Mouse (Mus musculus) erythroblast, embryonic 14.5 days (primary cell): Measurements from ENCODE around the gene Luzp1. TPM values are rescaled to one million over a fixed set of nuclear protein-coding genes. Genes with fewer than 3 reads are reported as not detected.

ENCODE experiments used
- H3K27me3 ChIP-seq: 2 replicates; pipeline ENCODE4 v1.6.1; 2012; ENCODE audit warnings: inconsistent platforms; ENCODE audit not compliant: control insufficient read depth
- H3K36me3 ChIP-seq: 2 replicates; pipeline ENCODE4 v1.6.1; 2012; ENCODE audit warnings: mild to moderate bottlenecking, inconsistent platforms; ENCODE audit not compliant: control insufficient read depth
- H3K4me1 ChIP-seq: 2 replicates; pipeline ENCODE4 v1.6.1; 2012; ENCODE audit warnings: inconsistent platforms; ENCODE audit not compliant: control insufficient read depth
- H3K4me3 ChIP-seq: replicated peaks from 2 replicates; pipeline ENCODE3; 2012; ENCODE audit warnings: moderate library complexity, mild to moderate bottlenecking, inconsistent platforms
- H3K9me3 ChIP-seq: 2 replicates; pipeline ENCODE4 v1.6.1; 2012; ENCODE audit warnings: low read length, inconsistent platforms, mixed read lengths; ENCODE audit not compliant: control insufficient read depth
- GATA1 ChIP-seq: IDR thresholded peaks from 2 replicates; pipeline ENCODE4 v1.6.1; 2012; ENCODE audit warnings: low read length, inconsistent platforms, mixed read lengths
- TAL1 ChIP-seq: IDR thresholded peaks from 3 replicates; pipeline ENCODE4 v1.6.1; 2012; ENCODE audit warnings: low read length, inconsistent platforms, mixed read lengths
- polyA plus RNA-seq: library from polyadenylated mRNA; stranded (reverse); fragments of >175 nt; gene quantifications from 2 replicates; pipeline ENCODE4 v1.2.3, GENCODE M21; 2012

Luzp1 gene
- polyA plus RNA-seq, 1 experiment, result 0.15 TPM

DNA sequence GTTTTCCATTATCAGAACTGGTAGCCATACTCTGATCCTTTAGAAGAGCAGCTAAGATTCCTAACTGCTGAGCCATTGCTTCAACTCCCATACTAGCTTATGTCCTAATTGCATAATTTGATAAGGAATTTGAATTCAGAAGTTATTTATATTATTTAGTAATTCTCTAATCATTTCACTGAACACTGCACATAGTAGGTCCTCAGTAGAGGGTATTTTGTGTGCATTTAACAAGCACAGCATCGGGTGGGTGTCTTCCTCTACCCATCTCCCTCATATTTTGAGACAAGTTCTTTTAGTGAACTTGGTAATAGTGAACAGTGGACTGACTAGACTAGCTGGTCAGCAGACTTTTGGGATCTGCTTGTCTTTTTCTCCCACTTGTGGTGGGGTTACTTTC lies 7.1 kb downstream of the Luzp1 start:
- H3K4me3 ChIP-seq, result no peak overlapping the region

DNA sequence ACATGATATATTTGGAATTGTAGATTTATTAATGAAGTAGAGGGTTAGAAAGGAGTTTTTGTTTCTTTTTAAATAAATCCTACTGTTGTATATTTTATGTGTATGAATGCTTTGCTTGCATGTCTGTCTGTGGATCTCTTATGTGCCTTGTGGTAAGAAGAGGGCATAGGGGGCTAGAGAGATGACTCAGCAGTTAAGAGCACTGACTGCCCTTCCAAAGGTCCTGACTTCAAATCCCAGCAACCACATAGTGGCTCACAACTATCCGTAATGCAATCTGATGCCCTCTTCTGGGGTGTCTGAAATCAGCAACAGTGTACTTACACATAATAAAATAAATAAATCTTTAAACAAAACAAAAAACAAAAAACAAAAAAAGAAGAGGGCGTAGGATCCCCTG lies 17.0 kb downstream of the Luzp1 start:
- H3K9me3 ChIP-seq, result no peaks in the 10 kb centered on the region
- peaks cover 5% of the 10 kb centered on the region for H3K4me1 ChIP-seq
- H3K36me3 ChIP-seq, result no peaks in the 10 kb centered on the region
- no peak for TF ChIP-seq GATA1
- no peak overlapping the region for H3K4me3 ChIP-seq
- no peaks in the 10 kb centered on the region for H3K27me3 ChIP-seq

More for the DNA sequence above, 7.1 kb downstream of the Luzp1 start:
- peaks cover 21% of the 10 kb centered on the region for H3K27me3 ChIP-seq
- no peak for TF ChIP-seq GATA1
- no peak for TF ChIP-seq TAL1
- no peaks in the 10 kb centered on the region for H3K4me1 ChIP-seq
- no peaks in the 10 kb centered on the region for H3K9me3 ChIP-seq
- no peaks in the 10 kb centered on the region for H3K36me3 ChIP-seq

DNA sequence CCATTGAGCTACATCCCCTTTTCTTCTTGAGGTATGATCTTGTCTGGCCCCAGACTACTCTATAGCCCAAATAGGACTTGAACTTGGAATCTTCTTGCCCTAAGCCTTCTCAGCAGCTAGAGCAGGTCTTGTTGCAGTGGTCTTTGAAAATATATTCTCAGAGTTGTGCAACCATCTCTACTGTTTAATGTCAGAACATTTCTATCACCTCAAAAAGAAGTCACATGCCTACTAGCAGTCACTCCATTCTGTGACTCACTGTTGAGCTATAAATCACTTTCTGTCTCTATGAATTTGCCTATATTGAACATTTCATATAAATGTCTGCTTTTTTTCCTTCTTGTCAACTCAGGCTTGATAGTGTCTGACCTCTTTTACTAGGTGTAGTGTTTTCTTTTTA lies 26.4 kb downstream of the Luzp1 start:
- Histone ChIP-seq H3K4me1 (no peaks in the 10 kb centered on the region; the same call in none of the 2 replicates), H3K9me3 (no peaks in the 10 kb centered on the region), H3K4me3 (no peak overlapping the region), H3K27me3 (no peaks in the 10 kb centered on the region), H3K36me3 (no peaks in the 10 kb centered on the region)
- TF ChIP-seq GATA1, result no peak
- TF ChIP-seq TAL1, result no peak

DNA sequence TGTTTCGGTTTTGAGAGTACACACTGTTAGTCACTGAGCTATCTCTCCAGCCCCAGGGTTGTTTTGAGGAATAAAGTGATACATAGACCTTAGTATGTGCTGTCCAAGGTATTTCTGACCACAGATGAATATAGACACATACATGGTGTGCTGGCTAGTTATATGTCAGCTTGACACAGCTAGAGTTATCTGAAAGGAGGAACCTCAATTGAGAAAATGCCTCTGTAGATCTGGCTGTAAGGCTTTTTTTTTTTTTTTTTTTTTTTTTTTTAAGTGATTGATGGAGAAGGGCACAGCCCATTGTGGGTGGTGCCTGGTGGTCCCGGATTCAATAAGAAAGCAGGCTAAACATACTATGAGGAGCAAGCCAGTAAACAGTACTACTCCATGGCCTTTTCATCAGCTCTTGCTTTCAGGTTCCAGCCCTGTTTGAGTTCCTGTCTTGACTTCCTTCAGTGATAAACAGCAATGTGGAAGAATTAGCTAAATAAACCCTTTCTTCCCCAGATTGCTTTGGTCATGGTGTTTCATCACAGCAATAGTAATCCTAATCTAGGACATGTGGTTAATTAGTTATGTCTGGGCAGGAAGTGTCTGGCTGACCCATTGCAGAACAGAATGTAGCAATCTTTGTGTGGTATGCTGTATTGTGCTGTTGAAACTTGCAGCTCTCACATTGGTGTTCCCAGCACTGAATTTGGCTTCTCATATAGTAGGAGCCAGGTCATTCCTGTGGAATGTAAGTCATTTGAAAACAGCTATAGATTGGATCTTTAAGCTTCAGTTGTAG lies 36.1 kb downstream of the Luzp1 start:
- Histone ChIP-seq H3K9me3 (no peaks in the 10 kb centered on the region), H3K36me3 (no peaks in the 10 kb centered on the region), H3K4me3 (no peak overlapping the region), H3K27me3 (no peaks in the 10 kb centered on the region), H3K4me1 (no peaks in the 10 kb centered on the region)
- TF ChIP-seq GATA1 (no peak), TAL1 (no peak)

DNA sequence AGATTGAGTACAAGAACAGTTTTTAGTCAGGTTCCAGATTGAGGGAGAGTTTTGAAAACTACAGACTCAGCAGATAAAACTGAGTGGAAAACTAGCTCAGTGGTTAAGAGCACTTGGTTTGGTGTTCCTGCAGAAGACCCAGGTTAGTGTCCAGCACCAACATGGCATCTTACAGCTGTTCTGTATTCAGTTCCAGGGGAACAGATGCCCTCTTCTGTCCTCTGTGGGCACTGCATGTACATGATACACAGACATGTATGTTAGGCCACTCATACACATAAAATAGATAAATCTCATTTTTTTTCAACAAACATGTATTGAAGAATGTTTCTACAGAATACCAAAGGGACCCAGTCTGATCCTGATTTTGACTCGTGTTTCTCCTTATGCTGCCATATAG lies 40.3 kb downstream of the Luzp1 start:
- H3K4me3 ChIP-seq, result no peak overlapping the region
- no peaks in the 10 kb centered on the region for H3K36me3 ChIP-seq
- TF ChIP-seq GATA1, result no peak
- TF ChIP-seq TAL1, result no peak
- H3K9me3 ChIP-seq, result no peaks in the 10 kb centered on the region
- no peaks in the 10 kb centered on the region for H3K27me3 ChIP-seq
- H3K4me1 ChIP-seq, result peaks cover 4% of the 10 kb centered on the region

DNA sequence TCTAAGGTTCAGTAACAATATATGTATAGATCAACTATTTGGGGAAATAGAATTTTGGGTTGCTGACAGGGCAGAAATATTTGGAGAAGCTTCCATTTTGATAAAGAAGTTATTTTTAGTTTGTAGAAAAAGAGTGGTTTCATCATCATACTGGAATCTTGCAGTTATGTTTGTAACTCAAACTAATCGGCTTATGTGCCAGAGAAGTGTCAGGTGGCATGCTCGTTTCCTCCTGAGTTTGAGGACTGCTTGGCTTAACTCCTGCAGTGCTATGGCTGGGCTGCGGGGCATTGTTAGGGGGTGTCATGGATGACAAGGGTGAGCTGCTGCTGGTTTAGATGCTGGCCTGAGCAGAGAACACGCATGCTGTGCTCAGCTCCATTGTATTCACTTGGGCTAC lies 42.1 kb downstream of the Luzp1 start:
- TF ChIP-seq GATA1 (no peak), TAL1 (no peak)

DNA sequence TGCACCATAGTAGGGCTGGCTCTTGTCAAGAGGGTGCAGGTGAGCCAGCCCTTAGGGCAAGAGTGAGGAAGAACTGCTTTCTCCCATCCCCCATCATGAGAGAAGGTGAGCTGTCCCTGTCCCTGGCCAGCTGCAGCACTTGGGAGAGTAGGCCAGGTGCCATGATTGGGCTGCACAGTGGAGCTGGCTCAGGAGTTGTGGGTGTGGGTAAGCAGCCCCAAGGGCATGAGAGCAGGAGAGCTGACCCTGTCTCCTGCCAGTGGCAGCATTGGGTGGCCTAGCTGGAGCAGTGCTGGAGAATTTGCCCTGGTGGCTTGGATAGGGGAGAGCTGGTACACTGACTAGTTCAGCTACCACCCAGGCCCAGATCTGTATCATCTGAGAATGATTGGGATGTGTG lies 43.3 kb downstream of the Luzp1 start:
- no peaks in the 10 kb centered on the region for H3K36me3 ChIP-seq
- H3K4me3 ChIP-seq, result no peak overlapping the region
- H3K9me3 ChIP-seq, result no peaks in the 10 kb centered on the region
- H3K27me3 ChIP-seq, result no peaks in the 10 kb centered on the region
- H3K4me1 ChIP-seq, result peaks cover 4% of the 10 kb centered on the region
- no peak for TF ChIP-seq GATA1
- TF ChIP-seq TAL1, result no peak

More for the DNA sequence above, 42.1 kb downstream of the Luzp1 start:
- no peak overlapping the region for H3K4me3 ChIP-seq
- no peaks in the 10 kb centered on the region for H3K36me3 ChIP-seq
- no peaks in the 10 kb centered on the region for H3K9me3 ChIP-seq
- H3K27me3 ChIP-seq, result no peaks in the 10 kb centered on the region
- peaks cover 4% of the 10 kb centered on the region for H3K4me1 ChIP-seq

DNA sequence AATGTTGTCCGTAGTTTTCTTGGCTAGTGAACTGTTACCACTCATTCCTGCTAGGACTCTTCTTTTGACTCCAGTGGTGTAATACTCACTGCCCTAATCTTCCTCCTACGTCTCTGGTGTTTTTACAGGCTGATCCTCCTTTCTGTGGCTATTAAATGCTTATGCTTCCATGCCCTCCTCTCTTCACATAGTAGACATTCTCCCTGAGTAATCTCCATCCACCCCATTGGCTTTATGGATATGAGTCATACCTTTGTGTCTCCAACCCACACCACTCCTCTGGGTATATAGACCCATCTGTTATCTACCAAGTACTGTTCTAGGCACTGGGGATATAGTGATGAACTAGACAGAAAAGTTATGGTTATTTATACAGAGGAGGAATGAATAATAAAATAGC lies 48.6 kb downstream of the Luzp1 start:
- Histone ChIP-seq H3K27me3 (no peaks in the 10 kb centered on the region), H3K36me3 (no peaks in the 10 kb centered on the region), H3K4me1 (peaks cover 22% of the 10 kb centered on the region), H3K9me3 (no peaks in the 10 kb centered on the region), H3K4me3 (no peak overlapping the region)
- TF ChIP-seq GATA1, result no peak
- TF ChIP-seq TAL1, result no peak

DNA sequence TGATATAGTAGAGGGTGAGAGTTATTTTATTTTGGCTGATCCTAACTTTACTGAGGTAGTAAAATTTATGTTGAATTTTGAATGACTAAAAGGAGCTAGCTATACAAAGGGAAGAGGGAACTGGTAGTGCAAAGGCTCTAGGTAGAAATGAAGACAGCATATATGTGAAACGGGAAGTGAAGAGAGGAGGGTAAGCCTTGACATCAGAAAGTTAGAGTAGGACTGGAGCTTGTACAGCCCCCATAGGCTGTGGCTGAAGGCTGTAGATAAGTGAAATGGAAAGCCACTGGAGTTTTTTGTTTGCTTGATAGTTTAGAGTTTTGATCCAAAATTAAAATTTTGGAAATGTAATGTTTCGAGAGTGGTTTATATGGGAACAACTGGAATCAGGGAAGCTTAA lies 49.0 kb downstream of the Luzp1 start:
- H3K36me3 ChIP-seq, result no peaks in the 10 kb centered on the region
- H3K4me3 ChIP-seq, result no peak overlapping the region
- peaks cover 23% of the 10 kb centered on the region for H3K4me1 ChIP-seq
- H3K27me3 ChIP-seq, result no peaks in the 10 kb centered on the region
- TF ChIP-seq TAL1, result no peak
- TF ChIP-seq GATA1, result no peak
- H3K9me3 ChIP-seq, result no peaks in the 10 kb centered on the region

DNA sequence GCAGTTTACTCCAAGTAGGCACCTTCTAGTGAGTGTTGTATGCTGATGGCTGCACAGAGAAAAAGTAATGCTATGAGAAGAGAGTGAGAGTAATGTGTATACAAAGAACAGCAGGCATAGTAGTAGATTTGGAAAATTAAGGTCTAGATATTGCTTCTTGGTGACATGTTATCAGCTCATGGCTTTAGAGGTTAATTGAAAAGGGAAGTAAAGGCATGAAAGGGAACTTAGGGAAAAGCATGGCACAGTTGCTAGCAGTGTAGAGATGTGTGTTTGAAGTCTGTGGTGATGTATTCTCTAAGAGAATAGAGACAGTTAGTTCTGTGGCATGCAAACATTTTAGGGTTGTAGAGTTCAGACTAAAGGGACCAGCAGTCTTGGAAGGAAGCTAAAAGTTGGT lies 50.3 kb downstream of the Luzp1 start:
- Histone ChIP-seq H3K36me3 (no peaks in the 10 kb centered on the region), H3K4me1 (peaks cover 36% of the 10 kb centered on the region), H3K27me3 (no peaks in the 10 kb centered on the region), H3K4me3 (no peak overlapping the region), H3K9me3 (no peaks in the 10 kb centered on the region)
- TF ChIP-seq GATA1 (no peak), TAL1 (no peak)
